Comparison of ENCODE assay signal across 29 mouse cellular contexts in the genomic region with DNA sequence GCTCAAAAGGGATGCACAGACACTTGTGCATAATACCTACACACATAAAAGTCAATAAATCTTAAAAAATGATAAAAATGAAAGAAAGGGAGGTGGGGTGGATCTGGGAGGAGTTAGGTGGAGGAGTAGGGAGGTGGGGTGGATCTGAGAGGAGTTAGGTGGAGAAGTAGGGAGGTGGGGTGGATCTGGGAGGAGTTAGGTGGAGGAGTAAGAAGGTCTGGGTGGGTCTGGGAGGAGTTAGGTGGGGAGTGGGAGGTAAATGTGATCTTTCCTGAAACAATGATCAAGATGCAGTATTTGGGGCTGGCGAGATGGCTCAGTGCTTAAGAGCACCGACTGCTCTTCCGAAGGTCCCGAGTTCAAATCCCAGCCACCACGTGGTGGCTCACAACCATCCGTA. TPM values are rescaled to one million over a fixed set of nuclear protein-coding genes. Genes with fewer than 3 reads are reported as not detected.
A peak's percentile ranks its signal among the peaks of the same experiment; 100 is the strongest.
DNase-seq lines count a peak whose midpoint lies in the region; ATAC-seq and TF ChIP-seq lines count a peak whose summit lies in the region.
"Had no signal": no experiment of that assay in that cellular context is flagged by ENCODE, and none has a peak within 500 bp of the region (broad histone marks: within the 10 kb centered on the region; RNA-seq: fewer than 3 reads in every experiment).

No protein-coding gene starts in this region.

- no peak overlapping the region for H3K4me3 ChIP-seq in forebrain, embryonic 10.5 days
- no peak overlapping the region for H3K4me3 ChIP-seq in forebrain, embryonic 15.5 days
- H3K4me3 ChIP-seq in hindbrain, embryonic 14.5 days (replicated peaks; ENCODE audit: low read length) = no peak overlapping the region
- no peak overlapping the region for H3K4me3 ChIP-seq in hindbrain, embryonic 11.5 days (ENCODE audit: low read depth, low read length)
- peak overlapping the region in 2 of 3 experiments; percentile 60 to 74 for H3K4me3 ChIP-seq in CH12.LX (replicated peaks in 1 of 3; ENCODE audit: low read depth in 2 of 3, low read length in 2 of 3, poor library complexity in 1 of 3)
- no peak overlapping the region for H3K4me3 ChIP-seq in hindbrain, embryonic 16.5 days (ENCODE audit: low read length)
- H3K4me3 ChIP-seq: embryonic facial prominence, embryonic 12.5 days; heart, adult 2 months; heart, embryonic 15.5 days; intestine, embryonic 15.5 days; limb, embryonic 10.5 days; midbrain, embryonic 12.5 days; neural tube, embryonic 13.5 days had no signal

- in situ Hi-C loops in CH12.LX (cut with MboI; ENCODE audit: low pct_ligation_motif_present, low pct_unique_long_range_greater_than_20kb, low sequenced_read_pairs) = no loop called here

- 95% methylated on average over 6 of the region's 6 CpGs for WGBS in forebrain, embryonic 10.5 days
- WGBS in forebrain, embryonic 15.5 days = 95% methylated on average over 6 of the region's 6 CpGs
- 94% methylated on average over 6 of the region's 6 CpGs for WGBS in hindbrain, embryonic 14.5 days
- 95% methylated on average over 6 of the region's 6 CpGs for WGBS in hindbrain, embryonic 11.5 days
- 94% methylated on average over 6 of the region's 6 CpGs for WGBS in hindbrain, embryonic 16.5 days

- H3K27me3 ChIP-seq in forebrain, embryonic 10.5 days (ENCODE audit: poor library complexity, severe bottlenecking) = no peaks in the 10 kb centered on the region
- no peaks in the 10 kb centered on the region for H3K27me3 ChIP-seq in forebrain, embryonic 15.5 days
- H3K27me3 ChIP-seq in hindbrain, embryonic 14.5 days (ENCODE audit: control insufficient read depth, insufficient read depth, low read length) = no peaks in the 10 kb centered on the region
- no peaks in the 10 kb centered on the region for H3K27me3 ChIP-seq in hindbrain, embryonic 11.5 days (ENCODE audit: control insufficient read depth, insufficient read depth, low read length)
- no peaks in the 10 kb centered on the region for H3K27me3 ChIP-seq in CH12.LX (replicated peaks)
- H3K27me3 ChIP-seq in hindbrain, embryonic 16.5 days (replicated peaks; ENCODE audit: control insufficient read depth, insufficient read depth, low read length) = no peaks in the 10 kb centered on the region
- H3K27me3 ChIP-seq: embryonic facial prominence, embryonic 12.5 days; heart, embryonic 15.5 days; intestine, embryonic 15.5 days; midbrain, embryonic 12.5 days; neural tube, embryonic 13.5 days had no signal

- TF ChIP-seq POLR2A in CH12.LX (IDR thresholded peaks at IDR 0.05; ENCODE audit: low read depth, low read length) = no peak

- H3K79me2 ChIP-seq in CH12.LX (replicated peaks; ENCODE audit: control insufficient read depth, extremely low read depth, insufficient read depth, poor library complexity, severe bottlenecking) = peaks cover 23% of the 10 kb centered on the region

- no peak for DNase-seq in forebrain, embryonic 10.5 days (ENCODE audit: extremely low spot score, low spot score)
- DNase-seq in hindbrain, embryonic 14.5 days (ENCODE audit: low spot score) = no peak
- DNase-seq in hindbrain, embryonic 11.5 days (ENCODE audit: low spot score) = no peak
- no peak for DNase-seq in CH12.LX (ENCODE audit: extremely low read depth)
- no peak for DNase-seq in urinary bladder, postnatal 25 days (ENCODE audit: low spot score)
- DNase-seq: adrenal gland, adult 8-10 months; cerebellum, adult 18-20 months; cerebellum, postnatal 14 days; gastrocnemius, postnatal 25 days; heart, adult 2 months; heart, postnatal 36 days; kidney, adult 8-10 months; kidney, postnatal 14 days; lung, adult 2 months; lung, postnatal 14 days; right cerebral cortex, adult 18-20 months; right cerebral cortex, postnatal 4 days; thymus, postnatal 14 days had no signal

- H3K36me3 ChIP-seq in forebrain, embryonic 10.5 days (replicated peaks) = no peaks in the 10 kb centered on the region
- H3K36me3 ChIP-seq in forebrain, embryonic 15.5 days = no peaks in the 10 kb centered on the region
- no peaks in the 10 kb centered on the region for H3K36me3 ChIP-seq in hindbrain, embryonic 14.5 days (replicated peaks; ENCODE audit: control insufficient read depth, insufficient read depth)
- no peaks in the 10 kb centered on the region for H3K36me3 ChIP-seq in hindbrain, embryonic 11.5 days (ENCODE audit: control insufficient read depth, insufficient read depth, low read length)
- peaks cover 11 to 12% of the 10 kb centered on the region in 2 experiments for H3K36me3 ChIP-seq in CH12.LX (replicated peaks in 1 of 2; ENCODE audit: control insufficient read depth in 1 of 2, insufficient read depth in 1 of 2, low read length in 1 of 2)
- H3K36me3 ChIP-seq in hindbrain, embryonic 16.5 days (ENCODE audit: control insufficient read depth, insufficient read depth, low read length) = no peaks in the 10 kb centered on the region; the same call in 1 of the 2 replicates
- H3K36me3 ChIP-seq: embryonic facial prominence, embryonic 12.5 days; heart, embryonic 15.5 days; intestine, embryonic 15.5 days; limb, embryonic 10.5 days; midbrain, embryonic 12.5 days; neural tube, embryonic 13.5 days had no signal

- H3K4me1 ChIP-seq in forebrain, embryonic 10.5 days = peaks cover 51% of the 10 kb centered on the region
- peaks cover 27% of the 10 kb centered on the region for H3K4me1 ChIP-seq in forebrain, embryonic 15.5 days
- peaks cover 25% of the 10 kb centered on the region for H3K4me1 ChIP-seq in hindbrain, embryonic 14.5 days (replicated peaks; ENCODE audit: control insufficient read depth, insufficient read depth, low read length)
- peaks cover 2% of the 10 kb centered on the region; the same call in 1 of the 2 replicates for H3K4me1 ChIP-seq in hindbrain, embryonic 11.5 days (replicated peaks; ENCODE audit: control insufficient read depth, insufficient read depth, low read length)
- H3K4me1 ChIP-seq in CH12.LX (ENCODE audit: control insufficient read depth in 1 of 2, insufficient read depth in 2 of 2) = peaks cover 6 to 21% of the 10 kb centered on the region in 2 experiments
- peaks cover 21% of the 10 kb centered on the region for H3K4me1 ChIP-seq in hindbrain, embryonic 16.5 days (ENCODE audit: control insufficient read depth, insufficient read depth, low read depth, low read length)

- dilution Hi-C loops in CH12.LX (cut with MboI; ENCODE audit: extremely low pct_ligation_motif_present, extremely low pct_unique_long_range_greater_than_20kb, low sequenced_read_pairs) = no loop called here

- H3K4me2 ChIP-seq in forebrain, embryonic 15.5 days (replicated peaks) = no peak overlapping the region
- H3K4me2 ChIP-seq in hindbrain, embryonic 14.5 days (replicated peaks) = peak overlapping the region; percentile 47
- no peak overlapping the region for H3K4me2 ChIP-seq in hindbrain, embryonic 11.5 days (replicated peaks; ENCODE audit: low read depth, low read length)
- H3K4me2 ChIP-seq in CH12.LX (ENCODE audit: insufficient read depth, low read depth, poor library complexity, severe bottlenecking) = peak overlapping the region; percentile 87
- peak overlapping the region; percentile 45 for H3K4me2 ChIP-seq in hindbrain, embryonic 16.5 days (ENCODE audit: low read length)
- H3K4me2 ChIP-seq: embryonic facial prominence, embryonic 12.5 days; intestine, embryonic 15.5 days; midbrain, embryonic 12.5 days had no signal

- ATAC-seq in forebrain, embryonic 15.5 days (replicated peaks) = no peak
- ATAC-seq in hindbrain, embryonic 14.5 days (ENCODE audit: low FRiP score) = no peak
- ATAC-seq in hindbrain, embryonic 11.5 days (ENCODE audit: low FRiP score) = no peak
- ATAC-seq in hindbrain, embryonic 16.5 days = no peak
- ATAC-seq: activated CD4-positive, CD25-positive, alpha-beta regulatory T cell, adult 4 months; forebrain, embryonic 16.5 days had no signal

- TF ChIP-seq EP300 in CH12.LX (IDR thresholded peaks at IDR 0.05; ENCODE audit: low read length) = no peak

- H3K9me3 ChIP-seq in forebrain, embryonic 10.5 days = no peaks in the 10 kb centered on the region
- H3K9me3 ChIP-seq in forebrain, embryonic 15.5 days = no peaks in the 10 kb centered on the region
- H3K9me3 ChIP-seq in hindbrain, embryonic 14.5 days (ENCODE audit: control insufficient read depth, low read length) = no peaks in the 10 kb centered on the region
- no peaks in the 10 kb centered on the region for H3K9me3 ChIP-seq in hindbrain, embryonic 11.5 days (ENCODE audit: control insufficient read depth, low read length)
- no peaks in the 10 kb centered on the region for H3K9me3 ChIP-seq in CH12.LX (replicated peaks; ENCODE audit: low read length)
- no peaks in the 10 kb centered on the region for H3K9me3 ChIP-seq in hindbrain, embryonic 16.5 days (ENCODE audit: control insufficient read depth, low read length)
- H3K9me3 ChIP-seq: embryonic facial prominence, embryonic 12.5 days; heart, embryonic 15.5 days; intestine, embryonic 15.5 days; limb, embryonic 10.5 days; midbrain, embryonic 12.5 days; neural tube, embryonic 13.5 days had no signal

- no peak for TF ChIP-seq CTCF in CH12.LX (conservative IDR thresholded peaks at IDR 0.05 in 1 of 2, IDR thresholded peaks at IDR 0.05 in 1 of 2; ENCODE audit: low read depth in 2 of 2, low read length in 2 of 2)

- H3K27ac ChIP-seq in forebrain, embryonic 10.5 days = peak overlapping the region; percentile 93
- H3K27ac ChIP-seq in forebrain, embryonic 15.5 days (replicated peaks) = no peak overlapping the region
- no peak overlapping the region for H3K27ac ChIP-seq in hindbrain, embryonic 14.5 days
- no peak overlapping the region for H3K27ac ChIP-seq in hindbrain, embryonic 11.5 days (ENCODE audit: low read depth, low read length)
- H3K27ac ChIP-seq in CH12.LX (ENCODE audit: insufficient read depth, low read depth) = no peak overlapping the region
- H3K27ac ChIP-seq in hindbrain, embryonic 16.5 days (ENCODE audit: low read depth, low read length) = no peak overlapping the region
- H3K27ac ChIP-seq: embryonic facial prominence, embryonic 12.5 days; heart, adult 2 months; limb, embryonic 10.5 days had no signal

- TF ChIP-seq RAD21 in CH12.LX (IDR thresholded peaks at IDR 0.05; ENCODE audit: low read depth, low read length) = no peak

- H3K9ac ChIP-seq in forebrain, embryonic 15.5 days (replicated peaks) = no peak overlapping the region
- H3K9ac ChIP-seq in hindbrain, embryonic 14.5 days = no peak overlapping the region
- H3K9ac ChIP-seq in hindbrain, embryonic 11.5 days (ENCODE audit: low read depth, low read length) = no peak overlapping the region
- H3K9ac ChIP-seq in CH12.LX (ENCODE audit: insufficient read depth, low read depth) = peak overlapping the region; percentile 99; the same call in 1 of the 2 replicates
- H3K9ac ChIP-seq in hindbrain, embryonic 16.5 days (ENCODE audit: low read depth, low read length) = no peak overlapping the region
- H3K9ac ChIP-seq: embryonic facial prominence, embryonic 12.5 days; heart, embryonic 15.5 days; intestine, embryonic 15.5 days; midbrain, embryonic 12.5 days; neural tube, embryonic 13.5 days had no signal

RNA-seq across cellular contexts. Expression of a gene that starts 16.3 kb away (rescaled TPM):
- 3,994 and 4,016 TPM in 2 replicates for polyA plus RNA-seq in forebrain, embryonic 10.5 days (2016; fragmentation: Nextera tagmentation; extraction: Ambion mirVana)
- 3,810 and 3,862 TPM in 2 replicates for polyA plus RNA-seq in forebrain, embryonic 15.5 days (2015; fragmentation: Nextera tagmentation; extraction: Ambion mirVana)
- 3,726 and 3,749 TPM in 2 replicates for polyA plus RNA-seq in hindbrain, embryonic 14.5 days (2014; fragmentation: Nextera tagmentation; extraction: Ambion mirVana)
- 4,691 and 4,742 TPM in 2 replicates for polyA plus RNA-seq in hindbrain, embryonic 11.5 days (2014; fragmentation: Nextera tagmentation; extraction: Ambion mirVana)
- total RNA-seq in CH12.LX (2012; rRNA removed) (14,448 and 18,409 TPM in 2 replicates), CH12.LX (2014; rRNA removed) (21,026 and 21,314 TPM in 2 replicates)
- polyA plus RNA-seq in CH12.LX (2012; ENCODE audit: insufficient read length, low read depth) = 11,979 and 12,362 TPM in 2 replicates
- polyA plus RNA-seq in hindbrain, embryonic 16.5 days (2015; fragmentation: Nextera tagmentation; extraction: Ambion mirVana) = 2,954 and 2,983 TPM in 2 replicates

RNA-seq across cellular contexts. Expression of a gene that starts 56.6 kb away (rescaled TPM):
- 0.58 and 0.88 TPM in 2 replicates for polyA plus RNA-seq in forebrain, embryonic 10.5 days (2016; fragmentation: Nextera tagmentation; extraction: Ambion mirVana)
- polyA plus RNA-seq in forebrain, embryonic 15.5 days (2015; fragmentation: Nextera tagmentation; extraction: Ambion mirVana) = 0.76 and 1.7 TPM in 2 replicates
- polyA plus RNA-seq in hindbrain, embryonic 14.5 days (2014; fragmentation: Nextera tagmentation; extraction: Ambion mirVana) = 1.4 and 2.0 TPM in 2 replicates
- 0.28 and 0.48 TPM in 2 replicates for polyA plus RNA-seq in hindbrain, embryonic 11.5 days (2014; fragmentation: Nextera tagmentation; extraction: Ambion mirVana)
- 0.46 and 0.55 TPM in 2 replicates for total RNA-seq in CH12.LX (2012; rRNA removed)
- total RNA-seq in CH12.LX (2014; rRNA removed) = not detected in 2 replicates
- not detected in 2 replicates for polyA plus RNA-seq in CH12.LX (2012; ENCODE audit: insufficient read length, low read depth)
- 1.8 and 2.3 TPM in 2 replicates for polyA plus RNA-seq in hindbrain, embryonic 16.5 days (2015; fragmentation: Nextera tagmentation; extraction: Ambion mirVana)
- total RNA-seq: gastrocnemius, postnatal 25 days; heart, adult 2 months; heart, postnatal 36 days; megakaryocyte progenitor cell, adult 5-6 weeks had no signal
- polyA plus RNA-seq: activated CD4-positive, CD25-positive, alpha-beta regulatory T cell, adult 4 months; heart, adult 2 months; lung, adult 2 months had no signal

RNA-seq across cellular contexts. Expression of a gene that starts 57.2 kb away (rescaled TPM):
- polyA plus RNA-seq in forebrain, embryonic 10.5 days (2016; fragmentation: Nextera tagmentation; extraction: Ambion mirVana) = 23.5 and 26.1 TPM in 2 replicates
- 26.6 and 31.2 TPM in 2 replicates for polyA plus RNA-seq in forebrain, embryonic 15.5 days (2015; fragmentation: Nextera tagmentation; extraction: Ambion mirVana)
- polyA plus RNA-seq in hindbrain, embryonic 14.5 days (2014; fragmentation: Nextera tagmentation; extraction: Ambion mirVana) = 27.5 and 28.5 TPM in 2 replicates
- polyA plus RNA-seq in hindbrain, embryonic 11.5 days (2014; fragmentation: Nextera tagmentation; extraction: Ambion mirVana) = 26.1 and 26.7 TPM in 2 replicates
- total RNA-seq in CH12.LX (2012; rRNA removed) (21.5 and 22.9 TPM in 2 replicates), CH12.LX (2014; rRNA removed) (21.5 and 22.5 TPM in 2 replicates)
- polyA plus RNA-seq in CH12.LX (2012; ENCODE audit: insufficient read length, low read depth) = 13.8 and 14.2 TPM in 2 replicates
- polyA plus RNA-seq in hindbrain, embryonic 16.5 days (2015; fragmentation: Nextera tagmentation; extraction: Ambion mirVana) = 27.9 and 30.0 TPM in 2 replicates

Comparison
In these comparisons a context has a peak if more than half of its experiments do, and no peak if none do; other contexts are left out.
1. H3K4me2 ChIP-seq: peak in hindbrain, embryonic 14.5 days (single experiment), CH12.LX (single experiment) and hindbrain, embryonic 16.5 days (single experiment); none in forebrain, embryonic 15.5 days (single experiment) and hindbrain, embryonic 11.5 days (single experiment).
2. H3K4me3 ChIP-seq: peak in CH12.LX (2 of 3); none in forebrain, embryonic 10.5 days (single experiment), forebrain, embryonic 15.5 days (single experiment), hindbrain, embryonic 14.5 days (single experiment), hindbrain, embryonic 11.5 days (single experiment) and hindbrain, embryonic 16.5 days (single experiment).